Mouse (Mus musculus): ENCODE measurements around the gene Rnd1.

DNA sequence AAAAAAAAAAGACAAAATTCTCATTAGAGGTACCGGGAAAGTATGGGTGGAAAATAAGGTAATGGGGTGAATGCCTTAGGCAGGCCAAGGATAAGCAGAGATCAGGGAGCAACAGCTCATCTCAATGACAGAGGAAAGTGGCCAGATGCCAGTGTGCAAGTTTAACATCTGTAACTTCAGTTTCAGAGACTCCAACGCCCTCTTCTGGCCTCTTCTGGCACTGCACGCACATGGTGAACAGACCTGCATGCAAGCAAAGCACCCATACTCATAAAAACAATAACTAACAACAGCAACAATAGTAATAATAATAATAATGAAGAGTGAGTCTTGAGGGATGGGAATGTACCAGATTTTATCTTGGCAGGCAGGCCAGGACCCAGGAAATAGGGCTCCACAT is 8.7 kb upstream of the Rnd1 start:
- no peak for TF ChIP-seq USF1 (IDR thresholded peaks at IDR 0.05; ENCODE audit: low read depth)
- TF ChIP-seq POLR2A (IDR thresholded peaks at IDR 0.05; ENCODE audit: insufficient read length, low read depth), result no peak
- TF ChIP-seq E2F4 (IDR thresholded peaks at IDR 0.05; ENCODE audit: insufficient read depth), result no peak
- TF ChIP-seq MAX (IDR thresholded peaks at IDR 0.05; ENCODE audit: low read depth), result no peak
- TF ChIP-seq TCF12 (IDR thresholded peaks at IDR 0.05; ENCODE audit: insufficient read depth, poor library complexity, severe bottlenecking), result no peak
- no peak for TF ChIP-seq POLR2AphosphoS2 (IDR thresholded peaks at IDR 0.05; ENCODE audit: insufficient read length, low read depth)

Data from myocyte (in vitro differentiated cells).